Mouse (Mus musculus): ENCODE measurements around the gene Ctbp2.

DNA sequence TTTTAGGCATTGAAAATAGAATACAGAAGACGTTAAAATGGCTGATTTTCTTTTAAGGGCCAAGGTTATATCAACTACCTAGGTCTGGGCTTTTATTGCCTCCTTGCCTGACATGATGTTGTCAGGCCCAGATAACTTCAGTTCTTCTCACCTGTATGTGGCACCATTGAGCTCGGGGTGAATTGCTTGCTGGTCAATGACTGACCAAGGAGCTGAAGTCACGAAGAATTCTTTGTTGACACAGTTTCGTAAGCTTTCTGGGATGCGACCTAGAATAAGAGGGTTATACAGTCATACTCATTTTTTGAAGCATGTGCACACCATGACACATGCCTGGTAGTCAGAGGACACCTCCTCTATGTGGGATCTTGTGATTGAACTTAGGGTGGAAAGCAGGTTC is 134.3 kb downstream of the Ctbp2 start:
- TF ChIP-seq E2F4 (IDR thresholded peaks at IDR 0.05; ENCODE audit: borderline replicate concordance, low read depth, low read length): no peak
- no peak for TF ChIP-seq POLR2A (IDR thresholded peaks at IDR 0.05; ENCODE audit: control insufficient read depth in 1 of 2, insufficient read depth in 1 of 2, low read depth in 1 of 2, low read length in 2 of 2, poor library complexity in 1 of 2)
- no peak for TF ChIP-seq CTCF (IDR thresholded peaks at IDR 0.05 in 2 of 3, conservative IDR thresholded peaks at IDR 0.05 in 1 of 3; ENCODE audit: control insufficient read depth in 1 of 3, insufficient read depth in 1 of 3, low read depth in 2 of 3, low read length in 3 of 3, poor library complexity in 1 of 3, severe bottlenecking in 1 of 3)
- TF ChIP-seq GATA1 (IDR thresholded peaks at IDR 0.05; ENCODE audit: low read depth, low read length): no peak
